Mouse (Mus musculus): ENCODE results near the gene Rbks.

Rbks gene

DNA sequence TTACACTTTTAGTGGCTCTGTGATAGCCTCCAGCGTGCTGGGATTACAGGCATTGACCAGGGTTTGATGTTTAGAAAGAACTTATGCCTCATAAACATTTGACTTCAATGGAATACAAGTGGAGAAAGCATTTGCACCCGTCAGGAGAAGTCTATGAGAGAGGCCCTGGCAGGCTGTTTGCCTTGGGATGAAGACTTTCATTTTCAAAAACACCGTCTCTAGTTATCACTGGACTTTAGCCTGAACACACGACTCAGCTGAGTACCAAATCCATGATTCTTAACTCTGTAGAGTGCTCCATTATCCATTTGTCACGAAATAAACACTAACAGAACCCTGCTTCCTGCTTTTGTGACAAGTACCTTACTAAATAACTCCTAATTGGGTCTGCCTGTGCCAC, 27.4 kb downstream of the Rbks start:
- no peak overlapping the region for H3K4me3 ChIP-seq (replicated peaks; ENCODE audit: low read length)
- H3K9me3 ChIP-seq (ENCODE audit: low read length), result peaks cover 8% of the 10 kb centered on the region; the same call in 1 of the 2 replicates
- TF ChIP-seq POU5F1 (IDR thresholded peaks at IDR 0.05; ENCODE audit: borderline replicate concordance, low read length) (no peak), NANOG (IDR thresholded peaks at IDR 0.05; ENCODE audit: borderline replicate concordance, low read length) (no peak), CTCF (conservative IDR thresholded peaks at IDR 0.05; ENCODE audit: low read length) (no peak)
- no peaks in the 10 kb centered on the region for H3K27me3 ChIP-seq (ENCODE audit: insufficient read depth, low read length)
- peaks cover 7% of the 10 kb centered on the region for H3K4me1 ChIP-seq (replicated peaks; ENCODE audit: low read depth, low read length)
- H3K36me3 ChIP-seq (ENCODE audit: insufficient read depth, low read length), result no peaks in the 10 kb centered on the region

GRCm38 (mm10) chr5:31668325-31668968, 29.0 kb downstream of the Rbks start:
- Histone ChIP-seq H3K9me3 (ENCODE audit: low read length) (peaks cover 8% of the 10 kb centered on the region; the same call in 1 of the 2 replicates), H3K36me3 (ENCODE audit: insufficient read depth, low read length) (no peaks in the 10 kb centered on the region), H3K4me1 (replicated peaks; ENCODE audit: low read depth, low read length) (peaks cover 7% of the 10 kb centered on the region), H3K27me3 (ENCODE audit: insufficient read depth, low read length) (no peaks in the 10 kb centered on the region), H3K4me3 (replicated peaks; ENCODE audit: low read length) (no peak overlapping the region)
- no peak for TF ChIP-seq POU5F1 (IDR thresholded peaks at IDR 0.05; ENCODE audit: borderline replicate concordance, low read length)
- no peak for TF ChIP-seq NANOG (IDR thresholded peaks at IDR 0.05; ENCODE audit: borderline replicate concordance, low read length)
- no peak for TF ChIP-seq CTCF (conservative IDR thresholded peaks at IDR 0.05; ENCODE audit: low read length)

DNA sequence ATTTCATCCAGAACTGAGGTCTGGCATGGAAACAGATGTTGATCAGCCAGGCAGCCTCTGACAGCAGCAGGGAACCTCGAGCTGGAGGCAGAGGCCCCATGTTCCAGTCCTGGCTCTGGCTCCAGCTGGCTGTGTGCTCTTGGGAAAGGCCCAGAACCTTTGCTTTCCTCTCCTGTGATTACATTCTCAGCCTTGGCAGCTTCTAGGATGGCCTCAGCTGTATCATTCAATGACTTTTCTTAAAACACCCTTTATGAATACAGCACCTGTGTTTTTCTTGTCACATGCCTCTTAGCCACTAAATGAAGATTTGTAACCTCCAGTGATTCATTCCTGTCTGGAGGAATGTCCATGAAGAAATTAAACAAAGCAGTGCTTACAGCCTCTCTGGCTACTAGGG, 31.3 kb downstream of the Rbks start:
- Histone ChIP-seq H3K4me3 (replicated peaks; ENCODE audit: low read length) (no peak overlapping the region), H3K4me1 (replicated peaks; ENCODE audit: low read depth, low read length) (peaks cover 7% of the 10 kb centered on the region), H3K9me3 (ENCODE audit: low read length) (peaks cover 5% of the 10 kb centered on the region; the same call in 1 of the 2 replicates), H3K27me3 (ENCODE audit: insufficient read depth, low read length) (no peaks in the 10 kb centered on the region), H3K36me3 (ENCODE audit: insufficient read depth, low read length) (no peaks in the 10 kb centered on the region)
- TF ChIP-seq CTCF (conservative IDR thresholded peaks at IDR 0.05; ENCODE audit: low read length), result no peak
- TF ChIP-seq POU5F1 (IDR thresholded peaks at IDR 0.05; ENCODE audit: borderline replicate concordance, low read length), result no peak
- no peak for TF ChIP-seq NANOG (IDR thresholded peaks at IDR 0.05; ENCODE audit: borderline replicate concordance, low read length)

DNA sequence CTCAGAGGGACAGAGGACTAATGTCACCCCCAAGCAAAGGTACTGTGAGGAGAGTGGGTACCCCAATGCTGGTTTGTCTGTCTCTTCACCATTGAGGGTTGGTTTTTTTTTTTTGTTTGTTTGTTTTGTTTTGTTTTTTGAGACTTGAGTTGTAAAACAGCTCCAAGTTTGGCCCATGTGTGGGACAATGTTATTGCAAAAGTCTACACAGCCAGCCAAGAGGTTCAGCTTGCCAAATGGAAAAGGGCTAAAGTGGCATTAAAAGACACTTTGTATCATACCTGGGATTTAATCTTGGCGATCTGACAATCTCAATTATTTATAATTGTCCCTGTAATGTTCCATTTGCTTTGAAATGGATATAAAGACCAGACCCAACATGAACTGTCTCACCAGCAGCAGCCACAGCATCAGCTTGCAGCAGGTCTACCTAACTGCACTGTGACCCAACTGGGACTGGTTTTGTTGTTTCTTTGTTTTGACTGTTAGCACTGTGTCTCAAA, 41.7 kb downstream of the Rbks start:
- TF ChIP-seq NANOG (IDR thresholded peaks at IDR 0.05; ENCODE audit: borderline replicate concordance, low read length), result no peak
- TF ChIP-seq POU5F1 (IDR thresholded peaks at IDR 0.05; ENCODE audit: borderline replicate concordance, low read length), result no peak
- TF ChIP-seq CTCF (conservative IDR thresholded peaks at IDR 0.05; ENCODE audit: low read length), result no peak
- H3K4me1 ChIP-seq (replicated peaks; ENCODE audit: low read depth, low read length), result no peaks in the 10 kb centered on the region; the same call in 1 of the 2 replicates
- no peaks in the 10 kb centered on the region for H3K27me3 ChIP-seq (ENCODE audit: insufficient read depth, low read length)
- H3K4me3 ChIP-seq (replicated peaks; ENCODE audit: low read length), result no peak overlapping the region
- H3K36me3 ChIP-seq (ENCODE audit: insufficient read depth, low read length), result 0 out of 2 replicates have a peak, but pooled peaks cover 3% of the 10 kb centered on the region
- peaks cover 6% of the 10 kb centered on the region for H3K9me3 ChIP-seq (ENCODE audit: low read length)

DNA sequence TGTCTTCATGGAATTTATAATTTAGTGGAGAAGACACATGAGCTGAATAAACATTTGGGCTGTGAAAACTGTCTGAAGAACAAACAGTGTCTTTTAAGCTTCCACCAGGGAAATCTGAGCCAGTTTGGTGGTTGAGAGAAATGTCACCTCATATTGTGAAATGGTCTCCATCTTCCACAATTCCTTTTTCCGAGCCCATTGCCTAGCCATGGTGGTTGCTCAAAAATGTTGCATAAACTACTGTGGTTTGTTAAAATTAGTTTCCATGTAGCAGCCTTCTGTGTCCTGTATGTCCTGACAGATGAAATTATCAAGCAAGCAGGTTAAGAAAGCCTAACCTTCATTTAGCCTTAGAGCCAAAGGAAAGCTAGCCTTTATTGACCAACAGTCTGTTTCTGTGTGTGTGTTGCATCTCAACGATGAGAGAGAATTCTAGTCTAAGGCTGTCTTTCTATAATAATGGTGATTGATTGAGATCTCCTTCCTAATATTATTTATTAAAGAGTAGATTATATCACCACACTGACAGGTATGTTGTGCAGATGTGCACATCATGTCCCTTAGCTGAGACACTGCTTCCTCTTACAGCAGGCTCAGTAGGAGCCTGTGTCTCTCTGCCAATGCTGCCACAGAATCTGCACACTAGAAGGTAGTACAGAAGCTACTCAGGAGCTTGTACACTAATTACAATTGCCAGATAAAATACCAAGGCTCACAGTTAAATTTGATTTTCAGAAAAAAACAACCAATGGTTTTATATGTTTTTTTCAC, 46.7 kb downstream of the Rbks start:
- Histone ChIP-seq H3K9me3 (ENCODE audit: low read length) (peaks cover 6% of the 10 kb centered on the region), H3K4me3 (replicated peaks; ENCODE audit: low read length) (no peak overlapping the region), H3K4me1 (replicated peaks; ENCODE audit: low read depth, low read length) (no peaks in the 10 kb centered on the region), H3K36me3 (ENCODE audit: insufficient read depth, low read length) (peaks cover 3% of the 10 kb centered on the region; the same call in 1 of the 2 replicates), H3K27me3 (ENCODE audit: insufficient read depth, low read length) (no peaks in the 10 kb centered on the region)
- TF ChIP-seq CTCF (conservative IDR thresholded peaks at IDR 0.05; ENCODE audit: low read length) (no peak), NANOG (IDR thresholded peaks at IDR 0.05; ENCODE audit: borderline replicate concordance, low read length) (no peak), POU5F1 (IDR thresholded peaks at IDR 0.05; ENCODE audit: borderline replicate concordance, low read length) (no peak)

DNA sequence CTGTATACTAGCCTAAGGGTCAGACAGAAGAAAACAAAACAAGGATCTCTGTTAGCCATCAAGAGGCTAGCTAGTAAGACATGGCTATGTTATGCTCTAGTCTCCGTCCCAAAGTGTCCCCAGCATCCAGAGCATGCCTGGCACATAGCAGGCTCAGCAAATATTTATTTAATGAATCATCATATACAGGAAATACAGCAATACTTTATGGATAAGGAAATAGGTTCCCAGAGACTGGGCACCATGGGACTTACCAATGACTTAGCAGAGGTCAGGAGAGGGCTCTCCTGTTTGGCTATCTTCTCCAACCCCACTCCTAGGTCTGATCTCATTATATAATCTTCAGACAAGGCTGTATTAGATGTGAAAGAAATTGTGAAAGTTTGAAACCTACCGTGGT, 50.1 kb downstream of the Rbks start:
- Histone ChIP-seq H3K4me3 (replicated peaks; ENCODE audit: low read length) (no peak overlapping the region), H3K27me3 (ENCODE audit: insufficient read depth, low read length) (no peaks in the 10 kb centered on the region), H3K36me3 (ENCODE audit: insufficient read depth, low read length) (peaks cover 9% of the 10 kb centered on the region), H3K9me3 (ENCODE audit: low read length) (no peaks in the 10 kb centered on the region), H3K4me1 (replicated peaks; ENCODE audit: low read depth, low read length) (no peaks in the 10 kb centered on the region)
- TF ChIP-seq CTCF (conservative IDR thresholded peaks at IDR 0.05; ENCODE audit: low read length), result no peak
- no peak for TF ChIP-seq NANOG (IDR thresholded peaks at IDR 0.05; ENCODE audit: borderline replicate concordance, low read length)
- no peak for TF ChIP-seq POU5F1 (IDR thresholded peaks at IDR 0.05; ENCODE audit: borderline replicate concordance, low read length)

- Histone ChIP-seq H3K27me3 (ENCODE audit: insufficient read depth, low read length) (no peaks in the 10 kb centered on the region), H3K4me1 (replicated peaks; ENCODE audit: low read depth, low read length) (no peaks in the 10 kb centered on the region), H3K36me3 (ENCODE audit: insufficient read depth, low read length) (peaks cover 7% of the 10 kb centered on the region), H3K9me3 (ENCODE audit: low read length) (no peaks in the 10 kb centered on the region), H3K4me3 (replicated peaks; ENCODE audit: low read length) (no peak overlapping the region)
- no peak for TF ChIP-seq POU5F1 (IDR thresholded peaks at IDR 0.05; ENCODE audit: borderline replicate concordance, low read length)
- no peak for TF ChIP-seq CTCF (conservative IDR thresholded peaks at IDR 0.05; ENCODE audit: low read length)
- TF ChIP-seq NANOG (IDR thresholded peaks at IDR 0.05; ENCODE audit: borderline replicate concordance, low read length), result no peak
Measured at GRCm38 (mm10) chr5:31646574-31646973, 50.9 kb downstream of the Rbks start.

- no peak overlapping the region for H3K4me3 ChIP-seq (replicated peaks; ENCODE audit: low read length)
- TF ChIP-seq POU5F1 (IDR thresholded peaks at IDR 0.05; ENCODE audit: borderline replicate concordance, low read length) (no peak), CTCF (conservative IDR thresholded peaks at IDR 0.05; ENCODE audit: low read length) (no peak), NANOG (IDR thresholded peaks at IDR 0.05; ENCODE audit: borderline replicate concordance, low read length) (no peak)
- H3K27me3 ChIP-seq (ENCODE audit: insufficient read depth, low read length), result no peaks in the 10 kb centered on the region
- peaks cover 7% of the 10 kb centered on the region for H3K36me3 ChIP-seq (ENCODE audit: insufficient read depth, low read length)
- H3K4me1 ChIP-seq (replicated peaks; ENCODE audit: low read depth, low read length), result no peaks in the 10 kb centered on the region
- no peaks in the 10 kb centered on the region for H3K9me3 ChIP-seq (ENCODE audit: low read length)
Measured at GRCm38 (mm10) chr5:31645798-31646197, 51.6 kb downstream of the Rbks start.

All from E14TG2a.4 (cell line).